Mouse (Mus musculus): ENCODE measurements around the gene Neo1. TPM values are rescaled to one million over a fixed set of nuclear protein-coding genes. Genes with fewer than 3 reads are reported as not detected.

Neo1 gene
- polyA plus RNA-seq, 1 experiment from 2014 or later: 38.6 TPM

GRCm38 (mm10) chr9:58889782-58890448 is 146.3 kb downstream of the Neo1 start:
- H3K9me3 ChIP-seq (ENCODE audit: control insufficient read depth, low read length): no peaks in the 10 kb centered on the region
- H3K9ac ChIP-seq (ENCODE audit: low read length): no peak overlapping the region
- ATAC-seq (replicated peaks; ENCODE audit: low FRiP score) (no peak), DNase-seq (ENCODE audit: low spot score) (no peak)
- H3K27me3 ChIP-seq (ENCODE audit: control insufficient read depth, insufficient read depth, low read length): no peaks in the 10 kb centered on the region
- H3K4me2 ChIP-seq (ENCODE audit: low read depth, low read length, severe bottlenecking): no peak overlapping the region
- H3K4me3 ChIP-seq (ENCODE audit: low read depth, low read length): no peak overlapping the region
- 91% methylated on average over 12 of the region's 12 CpGs for WGBS
- H3K27ac ChIP-seq (ENCODE audit: low read depth, low read length): no peak overlapping the region
- H3K4me1 ChIP-seq (replicated peaks; ENCODE audit: control insufficient read depth, insufficient read depth, low read length): no peaks in the 10 kb centered on the region
- no peaks in the 10 kb centered on the region; the same call in 1 of the 2 replicates for H3K36me3 ChIP-seq (ENCODE audit: control insufficient read depth, insufficient read depth, low read length)

DNA sequence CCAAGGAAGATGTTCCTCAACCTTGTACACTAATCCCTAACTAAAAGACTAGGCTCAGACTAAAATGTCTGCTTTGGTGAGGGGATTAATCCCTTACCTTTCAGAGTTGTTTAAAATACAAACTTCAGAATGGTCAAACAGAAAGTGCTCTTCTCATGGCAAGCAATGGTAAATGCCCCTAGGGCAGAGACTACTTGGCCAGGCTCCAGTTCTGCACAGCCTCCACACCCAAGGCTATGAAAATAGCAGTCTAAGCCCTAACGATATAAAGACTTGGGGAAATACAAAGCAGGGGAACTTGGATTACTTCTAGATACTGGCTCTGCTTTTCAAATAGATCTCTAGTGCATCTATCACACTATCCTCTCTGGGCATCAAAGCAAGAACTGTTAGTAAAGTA is 153.6 kb downstream of the Neo1 start:
- no peaks in the 10 kb centered on the region for H3K27me3 ChIP-seq (ENCODE audit: control insufficient read depth, insufficient read depth, low read length)
- no peak for DNase-seq (ENCODE audit: low spot score)
- no peak overlapping the region for H3K27ac ChIP-seq (ENCODE audit: low read depth, low read length)
- H3K36me3 ChIP-seq (ENCODE audit: control insufficient read depth, insufficient read depth, low read length): no peaks in the 10 kb centered on the region; the same call in 1 of the 2 replicates
- no peak overlapping the region for H3K4me2 ChIP-seq (ENCODE audit: low read depth, low read length, severe bottlenecking)
- no peak for ATAC-seq (replicated peaks; ENCODE audit: low FRiP score)
- no peak overlapping the region for H3K4me3 ChIP-seq (ENCODE audit: low read depth, low read length)
- H3K4me1 ChIP-seq (replicated peaks; ENCODE audit: control insufficient read depth, insufficient read depth, low read length): no peaks in the 10 kb centered on the region
- H3K9me3 ChIP-seq (ENCODE audit: control insufficient read depth, low read length): no peaks in the 10 kb centered on the region
- WGBS: 54% methylated on average over 1 of the region's 1 CpGs
- H3K9ac ChIP-seq (ENCODE audit: low read length): no peak overlapping the region

GRCm38 (mm10) chr9:58879836-58880235 is 156.4 kb downstream of the Neo1 start:
- Histone ChIP-seq H3K36me3 (ENCODE audit: control insufficient read depth, insufficient read depth, low read length) (no peaks in the 10 kb centered on the region; the same call in 1 of the 2 replicates), H3K4me3 (ENCODE audit: low read depth, low read length) (no peak overlapping the region), H3K9ac (ENCODE audit: low read length) (no peak overlapping the region), H3K27me3 (ENCODE audit: control insufficient read depth, insufficient read depth, low read length) (no peaks in the 10 kb centered on the region), H3K9me3 (ENCODE audit: control insufficient read depth, low read length) (no peaks in the 10 kb centered on the region), H3K27ac (ENCODE audit: low read depth, low read length) (no peak overlapping the region), H3K4me2 (ENCODE audit: low read depth, low read length, severe bottlenecking) (no peak overlapping the region), H3K4me1 (replicated peaks; ENCODE audit: control insufficient read depth, insufficient read depth, low read length) (no peaks in the 10 kb centered on the region)
- DNase-seq (ENCODE audit: low spot score): no peak
- ATAC-seq (replicated peaks; ENCODE audit: low FRiP score): no peak
- 93% methylated on average over 1 of the region's 1 CpGs for WGBS

GRCm38 (mm10) chr9:58876946-58877625 is 159.2 kb downstream of the Neo1 start:
- Histone ChIP-seq H3K27ac (ENCODE audit: low read depth, low read length) (no peak overlapping the region), H3K9me3 (ENCODE audit: control insufficient read depth, low read length) (no peaks in the 10 kb centered on the region), H3K4me1 (replicated peaks; ENCODE audit: control insufficient read depth, insufficient read depth, low read length) (no peaks in the 10 kb centered on the region), H3K4me3 (ENCODE audit: low read depth, low read length) (no peak overlapping the region), H3K27me3 (ENCODE audit: control insufficient read depth, insufficient read depth, low read length) (no peaks in the 10 kb centered on the region), H3K9ac (ENCODE audit: low read length) (no peak overlapping the region), H3K36me3 (ENCODE audit: control insufficient read depth, insufficient read depth, low read length) (no peaks in the 10 kb centered on the region; the same call in 1 of the 2 replicates), H3K4me2 (ENCODE audit: low read depth, low read length, severe bottlenecking) (no peak overlapping the region)
- ATAC-seq (replicated peaks; ENCODE audit: low FRiP score): no peak
- no peak for DNase-seq (ENCODE audit: low spot score)
- WGBS: 91% methylated on average over 6 of the region's 6 CpGs

GRCm38 (mm10) chr9:58875439-58875838 is 160.8 kb downstream of the Neo1 start:
- no peaks in the 10 kb centered on the region for H3K4me1 ChIP-seq (replicated peaks; ENCODE audit: control insufficient read depth, insufficient read depth, low read length)
- H3K9ac ChIP-seq (ENCODE audit: low read length): no peak overlapping the region

DNA sequence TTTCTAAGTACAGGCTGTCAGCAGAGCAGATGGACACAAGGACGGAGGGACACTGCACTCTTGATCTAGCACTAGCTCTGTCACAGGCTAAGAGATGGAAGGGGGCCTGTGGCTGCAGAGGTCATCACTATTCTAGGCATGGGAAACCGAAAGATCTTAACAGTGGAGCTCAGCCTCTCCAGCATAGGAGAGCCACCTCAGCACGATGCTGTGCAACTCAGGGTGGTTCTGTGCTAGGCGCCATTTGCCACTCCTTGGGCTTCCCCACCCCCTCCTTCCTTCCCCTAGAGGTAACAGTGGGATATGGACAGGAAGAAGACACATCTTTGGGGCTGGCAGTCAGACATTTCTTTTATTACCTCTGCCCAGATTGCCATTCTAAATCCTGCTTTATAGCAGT is 161.9 kb downstream of the Neo1 start:
- H3K4me3 ChIP-seq (ENCODE audit: low read depth, low read length): no peak overlapping the region
- no peak for DNase-seq (ENCODE audit: low spot score)
- no peak overlapping the region for H3K4me2 ChIP-seq (ENCODE audit: low read depth, low read length, severe bottlenecking)
- no peaks in the 10 kb centered on the region for H3K27me3 ChIP-seq (ENCODE audit: control insufficient read depth, insufficient read depth, low read length)
- no peak for ATAC-seq (replicated peaks; ENCODE audit: low FRiP score)
- H3K36me3 ChIP-seq (ENCODE audit: control insufficient read depth, insufficient read depth, low read length): no peaks in the 10 kb centered on the region; the same call in 1 of the 2 replicates
- WGBS: 87% methylated on average over 4 of the region's 4 CpGs
- no peak overlapping the region for H3K27ac ChIP-seq (ENCODE audit: low read depth, low read length)
- H3K4me1 ChIP-seq (replicated peaks; ENCODE audit: control insufficient read depth, insufficient read depth, low read length): no peaks in the 10 kb centered on the region
- H3K9me3 ChIP-seq (ENCODE audit: control insufficient read depth, low read length): no peaks in the 10 kb centered on the region
- no peak overlapping the region for H3K9ac ChIP-seq (ENCODE audit: low read length)

More at GRCm38 (mm10) chr9:58875439-58875838, 160.8 kb downstream of the Neo1 start:
- Histone ChIP-seq H3K4me3 (ENCODE audit: low read depth, low read length) (no peak overlapping the region), H3K27ac (ENCODE audit: low read depth, low read length) (no peak overlapping the region), H3K27me3 (ENCODE audit: control insufficient read depth, insufficient read depth, low read length) (no peaks in the 10 kb centered on the region), H3K9me3 (ENCODE audit: control insufficient read depth, low read length) (no peaks in the 10 kb centered on the region), H3K36me3 (ENCODE audit: control insufficient read depth, insufficient read depth, low read length) (no peaks in the 10 kb centered on the region; the same call in 1 of the 2 replicates), H3K4me2 (ENCODE audit: low read depth, low read length, severe bottlenecking) (no peak overlapping the region)
- WGBS: 93% methylated on average over 6 of the region's 6 CpGs
- ATAC-seq (replicated peaks; ENCODE audit: low FRiP score) (no peak), DNase-seq (ENCODE audit: low spot score) (no peak)

- H3K36me3 ChIP-seq (ENCODE audit: control insufficient read depth, insufficient read depth, low read length): no peaks in the 10 kb centered on the region; the same call in 1 of the 2 replicates
- no peaks in the 10 kb centered on the region for H3K9me3 ChIP-seq (ENCODE audit: control insufficient read depth, low read length)
- H3K27me3 ChIP-seq (ENCODE audit: control insufficient read depth, insufficient read depth, low read length): no peaks in the 10 kb centered on the region
- no peak overlapping the region for H3K4me3 ChIP-seq (ENCODE audit: low read depth, low read length)
- DNase-seq (ENCODE audit: low spot score) (no peak), ATAC-seq (replicated peaks; ENCODE audit: low FRiP score) (no peak)
- H3K4me2 ChIP-seq (ENCODE audit: low read depth, low read length, severe bottlenecking): no peak overlapping the region
- WGBS: 49% methylated on average over 10 of the region's 10 CpGs
- H3K9ac ChIP-seq (ENCODE audit: low read length): no peak overlapping the region
- no peak overlapping the region for H3K27ac ChIP-seq (ENCODE audit: low read depth, low read length)
- no peaks in the 10 kb centered on the region for H3K4me1 ChIP-seq (replicated peaks; ENCODE audit: control insufficient read depth, insufficient read depth, low read length)
These were observed 162.5 kb downstream of the Neo1 start for GRCm38 (mm10) chr9:58873541-58874324.

DNA sequence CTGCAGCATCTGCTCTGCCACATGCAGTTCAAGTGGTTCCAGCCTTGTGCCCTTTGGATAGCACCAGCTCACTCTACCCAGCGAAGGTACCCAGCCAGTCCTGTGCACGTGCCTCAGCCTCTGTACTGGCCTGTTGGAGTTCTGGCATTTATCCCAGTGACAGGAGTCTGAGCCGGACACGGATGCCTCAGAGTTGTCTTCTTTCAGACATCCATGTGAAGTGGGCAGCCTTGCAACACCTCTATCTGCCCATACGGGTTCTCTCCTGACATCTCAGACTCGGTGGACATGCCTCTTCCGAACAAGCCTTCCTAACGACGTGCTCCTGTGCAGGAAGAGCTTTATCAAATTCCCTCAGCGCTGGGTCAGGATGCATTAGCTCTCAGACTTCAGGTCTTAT is 165.1 kb downstream of the Neo1 start:
- 87% methylated on average over 10 of the region's 10 CpGs for WGBS
- DNase-seq (ENCODE audit: low spot score) (no peak), ATAC-seq (replicated peaks; ENCODE audit: low FRiP score) (no peak)
- Histone ChIP-seq H3K9ac (ENCODE audit: low read length) (no peak overlapping the region), H3K36me3 (ENCODE audit: control insufficient read depth, insufficient read depth, low read length) (no peaks in the 10 kb centered on the region), H3K27ac (ENCODE audit: low read depth, low read length) (no peak overlapping the region), H3K9me3 (ENCODE audit: control insufficient read depth, low read length) (no peaks in the 10 kb centered on the region), H3K4me1 (replicated peaks; ENCODE audit: control insufficient read depth, insufficient read depth, low read length) (no peaks in the 10 kb centered on the region), H3K27me3 (ENCODE audit: control insufficient read depth, insufficient read depth, low read length) (no peaks in the 10 kb centered on the region), H3K4me3 (ENCODE audit: low read depth, low read length) (no peak overlapping the region), H3K4me2 (ENCODE audit: low read depth, low read length, severe bottlenecking) (no peak overlapping the region)
